Mouse (Mus musculus) heart, adult 2 months (tissue): ENCODE data around the gene Tmem242.

Experiments used
- CTCF ChIP-seq: fragments of 200-600 bp; IDR thresholded peaks from 2 replicates; pipeline ENCODE4 v1.8.1; 2022; ENCODE audit warnings: antibody characterized with exemption, mild to moderate bottlenecking, moderate library complexity
- EP300 ChIP-seq: fragments of 200-500 bp; IDR thresholded peaks from 2 replicates; pipeline ENCODE4 v1.6.1; 2011; ENCODE audit warnings: low read depth, low read length, control low read depth; ENCODE audit not compliant: insufficient read depth
- POLR2A ChIP-seq: fragments of 200-500 bp; IDR thresholded peaks from 2 replicates; pipeline ENCODE4 v1.6.1; 2011; ENCODE audit warnings: mild to moderate bottlenecking, low read depth, low read length, control low read depth; ENCODE audit not compliant: insufficient read depth

DNA sequence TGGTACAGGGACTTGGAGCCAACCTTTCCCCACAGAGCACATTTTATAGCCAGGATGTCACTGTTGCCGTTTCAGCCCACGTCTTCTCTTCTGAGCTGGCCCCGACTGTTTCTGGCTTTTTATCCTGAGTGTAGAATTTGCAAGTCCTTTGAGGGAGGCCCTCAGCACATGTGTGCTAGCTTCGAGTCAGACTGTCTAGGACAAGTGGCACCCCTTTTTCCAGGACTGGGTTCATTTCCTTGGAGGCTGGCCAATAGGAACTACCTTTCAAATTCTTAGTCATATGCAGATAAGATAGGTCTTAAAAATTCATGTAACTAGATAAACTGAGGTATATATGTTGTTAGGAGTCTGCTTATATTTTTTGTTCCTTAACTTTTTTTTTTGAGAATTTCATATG lies 29.7 kb downstream of the Tmem242 start:
- no peak for TF ChIP-seq EP300
- no peak for TF ChIP-seq CTCF
- TF ChIP-seq POLR2A, result no peak
